Mouse (Mus musculus) v-Abl transformed pro-B cells (cell line): ENCODE results near the gene Olfr1358.

Source experiments
- in situ Hi-C, 2 experiments: fragments of 400-800 bp; cut with MboI; formaldehyde crosslinking; loops; one replicate each; pipeline ENCODE4 v1.15.1; 2025; ENCODE audit not compliant: unreplicated experiment in 2 of 2

The Olfr1358 gene

GRCm38 (mm10) chr10:78517128-78517527 is at the start of gene Olfr1358:
Gene Olfr1358, plus strand, starts transcription at chr10:78517428.
- in situ Hi-C loops, result loop anchor here (25.0 kb wide), 2 partner anchors 245 to 595 kb away; partner anchors contain the start of gene Ccdc105 (in 1 of the 2)

- in situ Hi-C loops, result no loop called here
Measured at GRCm38 (mm10) chr10:78467761-78468310, 49.4 kb upstream of the Olfr1358 start.

GRCm38 (mm10) chr10:78470582-78471313 is 46.5 kb upstream of the Olfr1358 start:
- in situ Hi-C loops, result no loop called here

GRCm38 (mm10) chr10:78472046-78472445 is 45.2 kb upstream of the Olfr1358 start:
- in situ Hi-C loops, result no loop called here

GRCm38 (mm10) chr10:78473434-78473833 is 43.8 kb upstream of the Olfr1358 start:
- in situ Hi-C loops, result no loop called here

GRCm38 (mm10) chr10:78474759-78475158 is 42.5 kb upstream of the Olfr1358 start:
- in situ Hi-C loops, result no loop called here

GRCm38 (mm10) chr10:78476821-78477220 is 40.4 kb upstream of the Olfr1358 start:
- in situ Hi-C loops, result no loop called here

- in situ Hi-C loops, result loop anchor here in 1 of 2 experiments (5.0 to 10.0 kb wide), 2 partner anchors 34 to 1226 kb away; partner anchors contain the start of gene Pofut2
Measured at GRCm38 (mm10) chr10:78480954-78481927, 36.0 kb upstream of the Olfr1358 start.

- in situ Hi-C loops, result loop anchor here in 1 of 2 experiments (5.0 to 10.0 kb wide), 2 partner anchors 35 to 1227 kb away; partner anchors contain the start of gene Pofut2
Measured at GRCm38 (mm10) chr10:78481928-78482499, 35.2 kb upstream of the Olfr1358 start.

GRCm38 (mm10) chr10:78485369-78485768 is 31.9 kb upstream of the Olfr1358 start:
- in situ Hi-C loops, result loop anchor here in 1 of 2 experiments (10.0 kb wide), 1 partner anchor 1231 kb away; the partner anchor contains the start of gene Pofut2

- in situ Hi-C loops, result loop anchor here in 1 of 2 experiments (10.0 kb wide), 1 partner anchor 1232 kb away; the partner anchor contains the start of gene Pofut2
Measured at GRCm38 (mm10) chr10:78486871-78487270, 30.4 kb upstream of the Olfr1358 start.

GRCm38 (mm10) chr10:78487431-78488086 is 29.7 kb upstream of the Olfr1358 start:
- in situ Hi-C loops, result loop anchor here in 1 of 2 experiments (10.0 kb wide), 1 partner anchor 1233 kb away; the partner anchor contains the start of gene Pofut2

GRCm38 (mm10) chr10:78502986-78503733 is 14.1 kb upstream of the Olfr1358 start:
- in situ Hi-C loops, result loop anchor here (25.0 kb wide), 2 partner anchors 259 to 609 kb away; partner anchors contain the start of gene Ccdc105 (in 1 of the 2)

GRCm38 (mm10) chr10:78519792-78520191 is 2.6 kb downstream of the Olfr1358 start:
- in situ Hi-C loops, result loop anchor here (5.0 to 25.0 kb wide), 4 partner anchors 83 to 595 kb away; partner anchors contain the start of gene Ccdc105 (in 1 of the 2)

GRCm38 (mm10) chr10:78520260-78521005 is 3.2 kb downstream of the Olfr1358 start:
- in situ Hi-C loops, result loop anchor here (5.0 to 25.0 kb wide), 4 partner anchors 82 to 594 kb away; partner anchors contain the start of gene Ccdc105 (in 1 of the 2)

- in situ Hi-C loops, result loop anchor here in 1 of 2 experiments (10.0 kb wide), 1 partner anchor 590 kb away; no protein-coding TSS in a partner anchor
Measured at GRCm38 (mm10) chr10:78525071-78525470, 7.8 kb downstream of the Olfr1358 start.

GRCm38 (mm10) chr10:78525511-78525910 is 8.3 kb downstream of the Olfr1358 start:
- in situ Hi-C loops, result loop anchor here in 1 of 2 experiments (10.0 kb wide), 1 partner anchor 589 kb away; no protein-coding TSS in a partner anchor

GRCm38 (mm10) chr10:78540943-78541342 is 23.7 kb downstream of the Olfr1358 start:
- in situ Hi-C loops, result no loop called here
